Mouse (Mus musculus): Measurements from ENCODE around the gene Stk4. TPM values are rescaled to one million over a fixed set of nuclear protein-coding genes. Genes with fewer than 3 reads are reported as not detected.

The Stk4 gene
- total RNA-seq, 2 experiments from 2014 or later = 17.0 to 20.4 TPM

DNA sequence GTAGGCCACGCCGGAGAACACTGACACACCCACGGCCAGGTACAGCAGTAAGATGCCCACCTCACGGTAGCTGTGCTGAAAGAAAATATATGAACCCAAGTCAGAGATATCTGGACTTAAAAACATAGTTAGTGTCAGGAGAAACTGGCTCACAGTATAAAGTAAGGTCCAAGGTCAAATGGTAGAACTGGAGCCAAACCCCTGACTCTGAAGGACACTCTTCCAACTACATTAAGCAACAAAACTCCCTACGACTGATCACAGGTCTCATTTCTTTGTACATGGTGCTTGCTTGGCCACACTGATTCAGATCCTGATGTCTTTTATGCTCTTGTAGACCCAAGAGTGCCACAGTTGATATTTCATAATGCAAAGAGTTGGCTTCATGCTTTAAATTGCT lies 94.8 kb downstream of the Stk4 start:
- DNase-seq = no peak
- intact Hi-C loops (cut with DNase I) = no loop called here

DNA sequence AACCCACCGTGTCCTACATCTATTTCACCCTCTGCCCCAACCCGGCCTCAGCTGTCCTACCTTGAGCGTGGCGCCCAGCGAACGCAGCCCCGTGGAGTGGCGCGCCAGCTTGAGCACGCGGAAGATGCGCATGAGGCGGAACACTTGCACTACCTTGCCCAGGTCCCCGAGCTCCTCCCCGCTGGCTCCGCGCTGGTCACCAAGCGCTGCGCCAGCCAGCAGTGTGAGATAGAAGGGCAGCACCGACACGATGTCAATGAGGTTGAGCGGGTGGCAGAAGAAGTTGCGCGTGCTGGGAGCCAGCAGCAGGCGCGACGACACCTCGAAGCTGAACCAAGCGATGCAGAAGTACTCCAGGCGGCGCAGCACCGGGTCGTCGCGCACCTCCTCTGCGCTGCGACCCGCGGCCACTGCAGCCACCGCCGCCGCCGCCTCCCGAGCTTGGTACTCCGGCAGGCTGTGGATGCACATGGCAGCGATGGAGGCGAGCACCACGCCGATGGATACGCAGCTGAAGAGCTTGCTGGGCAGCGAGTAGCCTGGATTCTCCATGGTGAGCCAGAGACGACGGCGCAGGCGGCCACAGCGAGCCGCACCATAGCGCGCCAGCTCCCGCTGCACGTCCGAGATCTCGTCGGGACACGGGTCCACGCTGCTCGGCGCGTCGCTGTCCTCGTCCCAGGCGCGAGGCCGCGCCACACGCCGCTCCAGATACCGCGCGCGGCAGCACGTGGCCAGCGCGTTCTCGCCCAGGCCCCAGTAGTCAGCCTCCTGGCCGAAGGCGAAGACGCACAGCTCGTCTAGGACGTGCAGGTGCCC lies 97.8 kb downstream of the Stk4 start:
- intact Hi-C loops (cut with DNase I) = no loop called here
- DNase-seq = no peak

DNA sequence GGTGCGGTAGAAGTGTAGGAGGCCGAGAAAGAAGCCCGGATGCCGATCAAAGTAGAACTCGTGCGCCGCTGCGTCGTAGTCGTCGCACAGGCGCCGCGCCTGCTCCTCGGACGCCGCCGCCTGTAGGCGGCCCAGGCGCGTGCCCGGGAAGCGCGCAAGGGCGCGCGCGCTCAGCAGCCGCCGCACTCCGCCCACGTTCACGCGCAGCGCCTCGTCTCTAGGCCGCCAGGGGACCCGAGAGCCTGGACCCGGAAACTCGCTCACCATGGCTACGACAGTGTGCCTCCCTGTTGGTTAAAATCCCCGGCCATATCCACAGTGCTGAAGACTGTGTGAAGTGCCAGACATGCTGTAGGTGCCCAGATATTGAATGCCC lies 98.4 kb downstream of the Stk4 start:
- no peak for DNase-seq
- intact Hi-C loops (cut with DNase I) = no loop called here

DNA sequence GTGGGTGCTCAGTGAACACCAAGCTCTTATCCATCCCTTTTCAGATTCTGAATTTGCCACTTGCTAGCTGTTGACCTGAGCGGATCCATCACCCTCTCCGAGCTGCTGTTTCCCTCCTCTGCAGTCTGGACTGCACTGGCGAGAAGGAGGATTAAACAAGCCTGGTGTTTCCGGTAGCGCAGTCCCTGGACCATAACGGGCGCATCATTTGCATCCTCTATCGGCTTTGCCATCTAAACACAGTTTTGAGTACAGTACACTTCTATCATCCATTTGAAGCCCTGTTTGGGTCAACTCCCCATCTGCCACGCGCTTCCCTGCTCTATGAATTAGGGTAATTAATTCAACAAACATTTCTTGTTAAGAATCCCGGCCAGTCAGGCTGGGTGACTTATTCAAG lies 100.2 kb downstream of the Stk4 start:
- no peak for DNase-seq
- intact Hi-C loops (cut with DNase I) = no loop called here

DNA sequence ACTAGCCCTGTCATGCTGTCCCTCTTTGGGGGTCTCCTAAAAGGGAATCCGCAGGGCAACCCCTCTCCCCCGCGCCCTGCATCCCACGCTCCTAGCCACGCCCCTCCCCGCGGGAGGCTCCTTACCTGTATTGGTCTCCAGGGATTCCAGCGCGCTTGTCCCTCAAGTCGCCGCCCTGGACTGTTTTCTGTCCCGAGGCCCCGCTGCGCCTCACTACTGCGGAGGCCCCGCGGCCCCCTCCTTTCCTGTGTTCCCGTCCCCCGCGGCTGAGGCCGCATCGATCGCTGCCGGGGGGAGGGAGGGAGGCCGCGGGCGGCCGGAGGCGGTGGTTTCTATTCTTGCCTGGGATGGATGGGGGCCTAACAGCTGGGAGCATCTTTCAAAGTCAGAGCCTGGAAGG lies 100.8 kb downstream of the Stk4 start, which contains the start of gene Kcns1:
Gene Kcns1 (minus strand): TSS at position 212 of the 400 bp plus-strand sequence.
- intact Hi-C loops (cut with DNase I) = no loop called here
- DNase-seq = no peak

DNA sequence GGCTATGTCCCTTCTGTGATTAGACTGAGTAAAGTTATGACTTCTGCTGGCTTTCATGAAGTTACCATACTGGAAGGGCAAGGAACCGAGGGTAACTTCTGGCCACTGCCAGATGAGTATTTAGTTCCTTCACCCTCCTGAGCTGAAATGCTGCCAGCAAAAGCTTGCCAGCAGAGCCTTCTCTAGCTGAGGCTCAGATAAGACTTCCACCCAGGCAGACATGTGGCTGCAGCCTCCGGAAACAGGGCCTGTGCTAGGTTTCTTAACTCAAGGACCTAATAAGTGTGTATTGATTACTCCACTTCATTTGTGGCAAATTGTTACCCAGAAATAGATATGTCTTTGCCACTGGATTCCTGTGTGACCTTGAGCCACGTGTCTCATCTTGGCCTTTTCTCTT lies 103.3 kb downstream of the Stk4 start:
- intact Hi-C loops (cut with DNase I) = no loop called here
- DNase-seq = no peak

DNA sequence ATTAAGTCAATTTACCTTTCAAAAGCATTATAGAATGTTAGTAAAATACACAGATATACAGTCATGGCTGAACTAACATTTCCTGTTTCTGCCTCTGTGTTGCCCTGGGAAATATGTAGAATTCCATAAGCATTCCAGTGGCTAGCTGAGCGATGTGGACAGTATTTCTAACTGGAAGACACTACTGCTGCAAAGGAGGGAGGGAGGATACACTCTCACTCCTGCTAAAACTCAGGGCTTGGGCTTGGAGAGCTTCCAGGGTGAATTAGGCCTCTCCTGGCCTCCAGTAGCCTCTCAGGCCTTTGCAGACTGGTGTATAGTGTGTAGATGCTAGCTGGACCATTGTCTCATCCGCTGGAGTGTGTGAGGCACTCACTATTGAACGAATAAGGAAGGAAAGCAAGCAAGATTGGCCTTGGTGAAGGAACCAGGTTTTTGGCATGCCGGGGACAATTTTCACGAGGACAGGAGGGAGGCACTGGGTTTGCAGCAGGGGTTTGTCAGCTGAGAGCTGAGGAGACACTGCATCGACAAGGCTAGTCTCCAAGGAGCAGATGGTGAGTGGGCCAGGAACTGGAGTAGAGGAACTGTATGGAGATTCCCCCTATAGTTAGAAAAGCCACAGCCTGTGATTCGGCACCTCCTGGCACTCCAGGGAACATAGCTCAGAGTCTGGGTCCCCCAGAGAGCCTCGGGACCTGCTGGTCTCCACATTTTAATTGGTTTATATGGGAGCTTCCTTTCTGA lies 104.7 kb downstream of the Stk4 start:
- DNase-seq = no peak
- intact Hi-C loops (cut with DNase I) = loop anchor here (5.0 kb wide), 1 partner anchor 43 kb away; no protein-coding TSS in a partner anchor

DNA sequence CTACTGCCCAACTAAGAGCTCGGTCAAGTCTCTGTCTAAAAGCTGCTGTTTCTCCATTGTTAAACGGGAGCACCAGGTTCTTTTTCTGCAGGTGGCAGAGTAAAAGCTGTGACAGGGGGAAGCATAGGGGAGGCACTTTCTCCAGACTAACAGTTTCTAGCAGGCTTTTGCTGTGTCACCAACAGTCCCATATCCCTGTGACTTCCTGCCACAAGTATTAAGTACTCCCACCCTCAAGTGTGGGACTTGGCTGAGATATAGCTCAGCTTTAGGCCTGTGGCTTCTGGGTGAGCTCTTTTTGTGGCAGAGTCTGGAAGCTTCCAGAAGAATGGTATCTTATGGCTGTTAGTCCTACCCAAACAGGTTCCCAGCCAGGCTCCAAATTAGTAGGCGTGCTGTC lies 105.7 kb downstream of the Stk4 start:
- intact Hi-C loops (cut with DNase I) = loop anchor here (5.0 kb wide), 1 partner anchor 44 kb away; no protein-coding TSS in a partner anchor
- DNase-seq = no peak

DNA sequence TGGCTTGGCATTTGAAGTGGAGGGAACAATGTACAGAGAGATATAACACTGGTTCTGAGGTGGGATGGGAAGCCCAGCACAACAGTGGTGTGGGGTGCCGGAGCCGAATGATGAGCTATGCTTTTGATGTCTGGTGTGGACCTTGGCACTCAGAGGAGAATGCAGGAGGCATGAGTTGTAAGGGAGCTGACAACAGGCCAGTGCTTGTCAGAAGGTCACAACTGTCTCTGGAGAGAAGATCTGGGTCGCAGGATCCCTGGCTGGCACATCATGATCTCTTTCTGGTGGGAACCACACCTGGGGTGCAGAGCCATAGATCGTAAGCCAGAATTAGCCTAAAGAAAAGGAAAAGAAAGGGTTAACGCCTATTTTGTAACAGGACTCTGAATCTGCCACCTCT lies 107.7 kb downstream of the Stk4 start:
- DNase-seq = no peak
- intact Hi-C loops (cut with DNase I) = loop anchor here (5.0 kb wide), 1 partner anchor 46 kb away; no protein-coding TSS in a partner anchor

DNA sequence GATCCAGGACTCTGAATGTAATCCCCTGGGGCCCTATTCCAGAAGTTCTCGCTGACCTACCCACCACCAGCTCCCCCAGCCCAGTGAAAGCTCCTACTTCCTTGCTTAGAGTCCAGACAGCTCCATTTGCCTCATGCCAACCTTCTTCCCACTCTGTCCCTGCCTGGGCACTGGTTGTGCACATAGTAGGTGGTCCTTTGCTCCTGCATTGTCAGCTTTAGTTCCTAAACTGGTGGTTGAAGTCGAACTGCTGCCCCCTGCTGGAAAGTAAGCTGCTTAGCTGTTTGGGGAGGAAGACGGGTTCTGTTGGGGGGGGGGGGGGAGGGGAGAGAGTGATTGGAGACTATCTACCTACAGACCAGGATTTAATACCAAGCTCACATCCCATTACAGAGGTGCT lies 110.0 kb downstream of the Stk4 start:
- DNase-seq = peak; percentile 40 to 55
- intact Hi-C loops (cut with DNase I) = loop anchor here (2.0 kb wide), 1 partner anchor 75 kb away; no protein-coding TSS in a partner anchor

DNA sequence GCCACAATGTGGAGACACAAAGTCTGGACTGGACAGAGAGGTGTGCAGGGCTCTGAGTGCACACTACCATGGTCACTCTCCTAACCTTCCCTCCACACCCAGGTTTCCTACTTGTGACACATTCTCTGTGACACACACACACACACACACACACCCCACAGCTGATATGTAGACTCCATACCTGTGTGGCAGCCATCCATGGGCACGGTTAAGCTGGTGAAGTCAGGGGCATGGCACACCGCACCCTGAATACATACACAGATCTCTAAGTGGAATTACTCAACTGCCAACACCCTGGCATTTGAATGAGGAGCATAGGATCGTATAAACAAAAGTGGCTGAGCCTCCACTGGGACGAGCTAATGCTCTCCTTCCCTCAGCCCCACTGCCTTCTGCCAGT lies 110.6 kb downstream of the Stk4 start:
- intact Hi-C loops (cut with DNase I) = loop anchor here (2.0 kb wide), 1 partner anchor 76 kb away; no protein-coding TSS in a partner anchor

DNA sequence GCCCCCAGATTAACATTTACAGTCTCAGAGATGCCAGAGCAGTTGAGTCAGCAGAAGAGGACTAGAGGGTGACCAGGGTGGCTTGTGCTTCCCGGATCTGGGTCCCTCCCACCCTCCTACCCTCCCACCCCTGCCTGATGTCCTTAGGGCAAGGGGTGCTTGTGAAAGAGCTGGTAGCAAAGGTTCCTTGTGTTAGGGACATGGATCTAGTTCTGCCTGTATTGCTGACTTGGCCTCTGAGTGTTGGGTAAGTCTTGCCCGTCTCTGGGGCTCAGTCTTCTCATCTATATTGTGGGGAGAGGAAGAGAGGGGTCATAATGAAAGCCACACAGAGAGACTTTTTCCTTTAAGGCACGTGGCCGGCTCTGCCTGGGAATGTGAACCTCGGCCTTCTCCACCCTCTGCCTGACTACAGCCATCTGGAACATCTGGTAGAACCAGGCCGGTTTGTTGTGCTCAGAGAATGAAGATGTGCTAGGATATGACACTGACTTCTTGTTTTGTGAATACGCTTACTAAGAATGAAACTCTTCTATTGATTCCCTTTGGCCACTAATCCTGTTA lies 112.7 kb downstream of the Stk4 start, which contains the start of gene Wfdc5:
Gene Wfdc5 (minus strand): TSS at position 51 of the 564 bp plus-strand sequence.
- DNase-seq = no peak
- intact Hi-C loops (cut with DNase I) = no loop called here

More for the DNA sequence above, 110.6 kb downstream of the Stk4 start:
- DNase-seq = no peak

DNA sequence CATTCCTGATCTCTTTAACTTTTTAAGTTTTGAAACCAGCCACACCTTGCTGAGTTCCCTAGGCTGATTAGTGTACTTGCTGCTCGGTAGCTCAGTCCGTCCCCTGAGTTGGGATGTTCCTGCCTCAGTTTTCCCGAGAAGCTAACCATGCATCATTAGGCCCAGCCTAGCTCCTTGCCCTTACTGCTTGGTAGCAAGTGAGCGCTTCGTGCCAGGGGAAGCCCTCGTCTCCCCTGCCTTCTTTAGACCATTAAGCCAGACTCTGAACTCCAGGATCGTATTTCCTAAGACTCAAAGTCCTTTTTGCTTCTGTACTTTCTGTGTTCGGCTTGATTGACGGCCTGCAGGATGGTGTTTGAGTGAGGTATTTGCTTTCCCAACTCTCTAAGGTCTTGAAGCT lies 113.2 kb downstream of the Stk4 start:
- no peak for DNase-seq
- intact Hi-C loops (cut with DNase I) = no loop called here

DNA sequence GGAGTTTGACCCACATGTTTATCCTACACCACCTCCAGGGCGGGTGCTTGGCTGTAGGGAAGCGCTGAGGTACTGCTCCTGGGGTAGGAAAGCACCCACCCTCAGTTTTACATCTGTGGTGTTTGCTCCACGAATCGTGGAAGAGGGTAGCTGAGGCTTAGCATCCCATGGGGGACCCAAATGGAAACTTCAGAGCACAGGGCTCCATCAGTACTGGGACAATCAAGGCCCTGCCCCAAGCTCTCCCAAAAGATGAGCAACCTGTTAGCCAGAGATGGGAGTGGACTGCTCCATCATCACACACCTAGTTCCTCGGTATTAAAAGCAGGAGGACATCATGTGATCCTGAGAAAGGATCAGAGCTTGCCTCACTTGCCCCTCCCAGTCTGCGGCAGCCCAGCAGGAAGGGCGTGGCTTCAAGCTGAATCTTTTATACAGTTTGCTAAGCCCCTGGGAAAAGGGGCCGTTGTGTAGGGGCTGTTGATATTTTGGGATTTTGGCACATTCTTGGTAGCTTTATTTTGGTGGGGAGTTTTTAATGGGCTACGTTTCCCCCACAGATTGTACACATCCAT lies 114.1 kb downstream of the Stk4 start:
- no peak for DNase-seq
- intact Hi-C loops (cut with DNase I) = no loop called here

DNA sequence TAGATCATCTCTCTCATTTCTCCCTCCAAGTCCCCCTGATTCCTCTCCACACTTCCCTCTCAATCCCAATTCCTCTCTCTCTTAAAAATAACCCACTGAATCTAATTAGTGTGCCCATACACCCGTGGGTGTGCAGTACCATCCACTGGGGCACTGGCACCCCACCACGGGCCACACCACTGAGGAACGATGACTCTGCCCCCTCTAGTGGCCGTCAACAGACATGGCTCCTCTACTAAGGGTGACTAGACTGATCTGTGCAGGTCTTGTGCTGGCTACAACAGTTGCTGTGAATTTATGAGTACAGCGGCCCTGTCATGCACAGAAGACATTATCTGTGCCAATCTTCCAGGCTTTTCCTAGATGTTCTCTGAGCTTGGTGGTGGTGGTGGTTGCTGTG lies 118.6 kb downstream of the Stk4 start:
- no peak for DNase-seq
- intact Hi-C loops (cut with DNase I) = no loop called here

DNA sequence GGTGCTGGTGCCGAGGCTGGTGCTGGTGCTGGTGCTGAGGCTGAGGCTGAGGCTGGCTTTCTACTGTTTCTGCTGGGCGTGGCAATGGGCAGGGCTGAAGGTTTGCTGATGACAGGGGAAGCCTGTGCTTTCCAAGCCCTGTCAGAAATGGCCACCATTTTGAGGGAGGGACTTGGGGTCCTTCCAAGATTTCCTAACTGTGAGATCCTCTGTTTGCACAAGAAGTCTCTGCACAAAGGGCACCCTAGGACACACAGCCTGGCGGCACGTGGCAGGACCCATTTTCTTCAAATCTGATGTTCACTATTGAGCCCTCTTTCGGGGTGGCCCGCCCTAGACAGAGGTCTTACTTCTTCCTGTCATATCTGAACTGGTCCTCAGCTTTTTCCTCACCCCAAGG lies 120.5 kb downstream of the Stk4 start, which contains the start of gene Wfdc12:
Gene Wfdc12 (minus strand): TSS at position 33 of the 400 bp plus-strand sequence.
- no peak for DNase-seq
- intact Hi-C loops (cut with DNase I) = no loop called here

DNA sequence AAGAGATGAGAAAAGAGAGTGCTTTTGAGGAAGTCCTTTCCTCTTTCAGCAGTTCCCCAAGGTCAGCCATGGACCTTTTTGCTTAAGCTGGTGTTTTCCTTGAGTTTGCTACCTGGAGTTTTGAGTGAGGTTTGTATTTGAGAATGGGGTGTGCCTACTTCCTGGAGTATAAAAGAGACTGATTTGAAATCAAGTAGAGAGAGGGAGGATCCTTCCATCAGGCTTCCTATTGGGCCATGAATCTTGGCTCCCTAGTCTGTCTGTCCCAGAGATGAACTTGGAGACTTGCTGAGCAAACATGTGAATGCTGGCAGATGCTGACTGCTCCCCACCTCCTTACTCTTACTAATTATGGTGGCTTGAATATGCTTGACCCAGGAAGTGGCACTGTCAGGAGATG lies 122.2 kb downstream of the Stk4 start:
- no peak for DNase-seq
- intact Hi-C loops (cut with DNase I) = no loop called here

DNA sequence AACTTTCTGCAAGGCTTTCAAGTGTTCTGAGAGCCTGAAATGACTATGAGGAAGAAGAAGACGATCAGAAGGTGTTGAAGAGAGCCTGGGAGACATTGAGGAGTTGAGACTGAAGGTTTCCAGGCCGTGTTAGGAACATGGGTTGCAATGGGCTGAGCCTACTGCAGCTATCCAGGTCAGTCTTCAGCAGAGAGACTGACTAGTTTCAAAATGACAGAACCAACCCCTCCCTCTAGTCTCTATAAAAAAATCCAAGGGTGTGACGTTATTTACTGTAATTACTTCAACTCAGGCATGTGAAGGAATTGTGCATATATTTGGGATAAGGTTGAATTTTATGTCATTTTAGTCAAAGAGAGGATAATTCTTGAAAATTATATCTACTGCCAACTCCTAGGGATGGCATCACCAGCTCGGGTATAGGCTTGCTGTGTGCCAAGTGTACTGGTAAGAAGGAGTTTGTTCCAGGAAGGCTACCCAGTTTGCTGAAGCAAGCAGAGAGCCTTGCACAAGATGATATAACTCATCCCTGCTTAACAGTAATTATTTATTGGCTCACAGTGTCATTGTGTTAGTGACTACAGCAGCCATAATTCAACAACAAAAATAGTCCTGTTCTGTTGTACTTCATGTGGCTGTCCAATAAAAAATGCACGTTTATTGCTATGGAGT lies 125.0 kb downstream of the Stk4 start:
- intact Hi-C loops (cut with DNase I) = no loop called here
- no peak for DNase-seq

DNA sequence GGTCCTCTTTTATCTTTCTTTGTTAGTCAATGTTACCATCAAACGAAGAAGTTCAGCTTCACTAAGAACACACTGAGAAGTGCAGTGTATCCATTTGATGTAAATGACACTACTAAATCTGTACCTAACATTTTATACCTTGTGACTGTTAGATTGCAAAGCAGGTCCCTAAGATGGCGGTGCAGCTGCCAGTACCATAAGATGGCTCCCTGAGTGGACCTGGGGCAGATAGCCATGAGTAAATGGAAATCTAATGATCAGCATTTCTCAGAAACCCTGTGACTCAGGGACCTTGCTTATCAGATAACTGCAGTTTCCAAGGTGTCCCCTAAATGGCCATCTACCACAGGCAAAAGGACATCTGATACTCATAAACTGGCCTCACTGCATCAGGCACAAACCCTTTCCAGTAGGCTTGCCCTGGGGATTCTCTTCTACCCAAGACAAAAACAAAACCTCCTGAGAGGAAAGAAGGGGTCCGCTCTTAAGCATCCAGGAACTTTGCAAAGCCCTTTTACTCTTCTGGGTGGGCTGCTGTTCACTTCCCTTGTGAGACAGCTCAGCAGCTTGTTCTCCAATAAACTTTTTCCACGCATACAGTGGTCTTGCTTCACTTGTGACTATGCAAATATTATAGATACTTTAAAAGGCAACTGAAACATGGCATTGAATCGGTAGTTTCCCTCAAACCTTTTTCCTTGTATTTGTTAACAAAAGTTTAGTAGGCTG lies 126.0 kb downstream of the Stk4 start:
- no peak for DNase-seq
- intact Hi-C loops (cut with DNase I) = no loop called here

DNA sequence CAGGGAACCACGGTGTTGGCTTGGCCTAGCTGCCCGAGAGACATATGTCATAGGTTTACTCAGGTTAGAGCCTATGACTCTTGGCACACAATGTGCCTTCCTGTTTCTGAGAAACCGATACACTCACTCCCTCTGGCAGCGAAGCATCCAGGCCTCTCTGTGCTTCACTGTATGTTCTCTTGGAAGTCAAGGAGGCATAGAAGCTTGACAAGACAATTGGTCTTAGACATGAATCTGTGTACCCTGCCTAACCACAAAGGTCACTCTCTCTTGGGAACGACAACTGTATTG lies 126.5 kb downstream of the Stk4 start:
- no peak for DNase-seq
- intact Hi-C loops (cut with DNase I) = no loop called here
